Mouse (Mus musculus): ENCODE data around the gene Togaram2. TPM values are rescaled to one million over a fixed set of nuclear protein-coding genes. Genes with fewer than 3 reads are reported as not detected.

Gene Togaram2
- total RNA-seq, 4 experiments from 2014 or later, result 5.4 to 6.7 (median 5.6) TPM

DNA sequence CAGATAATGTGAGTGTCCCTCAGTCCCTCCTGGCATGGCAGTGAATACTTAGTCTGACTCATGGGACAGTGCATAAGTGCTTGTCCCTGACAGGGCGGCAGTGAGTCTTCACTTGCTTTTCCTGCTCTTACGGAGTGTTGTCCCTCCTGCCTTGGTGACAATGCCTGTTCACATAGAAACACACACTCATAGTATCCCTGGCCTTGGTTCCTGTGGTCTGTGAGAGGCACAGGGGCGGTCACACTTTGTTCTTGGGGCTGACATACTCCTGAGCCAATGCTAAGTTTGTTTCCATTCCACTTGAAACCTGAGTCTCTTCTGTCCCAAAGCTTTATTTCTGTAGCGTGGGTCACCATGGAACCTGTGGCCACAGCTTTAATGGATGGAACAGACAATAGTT, 9.3 kb downstream of the Togaram2 start:
- DNase-seq (ENCODE audit: low spot score), result no peak

DNA sequence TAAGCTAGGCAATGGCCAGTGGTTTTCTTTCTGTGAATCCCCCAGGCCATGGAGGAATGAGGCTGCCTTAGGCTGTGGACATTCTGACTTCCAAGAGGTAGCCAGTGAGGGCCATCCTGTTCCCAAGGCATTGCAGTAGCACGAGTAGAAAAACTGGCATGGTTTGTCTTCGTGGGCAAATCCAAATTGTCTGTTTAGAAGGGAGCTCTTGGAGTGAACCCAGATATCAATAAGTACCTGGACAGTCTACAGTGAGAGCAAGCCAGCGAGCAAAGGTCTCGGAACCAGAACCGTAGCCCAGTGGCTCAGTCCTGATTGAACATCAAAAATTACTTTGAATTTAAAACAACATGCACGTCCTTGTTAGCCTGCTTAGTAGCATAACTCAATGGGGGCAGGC, 10.2 kb downstream of the Togaram2 start:
- DNase-seq (ENCODE audit: low spot score), result no peak

GRCm38 (mm10) chr17:71684103-71684608, 11.1 kb downstream of the Togaram2 start:
- no peak for DNase-seq (ENCODE audit: low spot score)

DNA sequence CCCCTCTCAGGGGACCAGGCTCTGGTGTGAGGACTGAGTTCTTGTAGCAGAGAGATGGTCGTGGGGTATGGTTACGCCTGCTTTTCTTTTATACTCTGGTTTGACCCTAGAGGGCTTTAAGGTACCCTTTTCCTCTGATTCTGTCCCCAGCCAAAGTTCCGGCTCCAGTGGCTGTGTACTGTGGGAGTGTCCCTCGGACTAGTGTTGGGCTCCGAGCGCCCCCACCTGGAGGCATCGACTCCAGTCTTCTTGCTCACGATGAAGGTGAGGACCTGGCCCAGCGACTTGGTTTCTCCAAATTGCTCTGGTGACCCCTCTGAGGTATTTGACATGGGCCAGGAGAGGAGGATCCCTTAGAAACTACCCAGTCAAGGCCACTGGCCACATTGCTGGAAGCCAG, 14.4 kb downstream of the Togaram2 start:
- no peak for DNase-seq (ENCODE audit: low spot score)

DNA sequence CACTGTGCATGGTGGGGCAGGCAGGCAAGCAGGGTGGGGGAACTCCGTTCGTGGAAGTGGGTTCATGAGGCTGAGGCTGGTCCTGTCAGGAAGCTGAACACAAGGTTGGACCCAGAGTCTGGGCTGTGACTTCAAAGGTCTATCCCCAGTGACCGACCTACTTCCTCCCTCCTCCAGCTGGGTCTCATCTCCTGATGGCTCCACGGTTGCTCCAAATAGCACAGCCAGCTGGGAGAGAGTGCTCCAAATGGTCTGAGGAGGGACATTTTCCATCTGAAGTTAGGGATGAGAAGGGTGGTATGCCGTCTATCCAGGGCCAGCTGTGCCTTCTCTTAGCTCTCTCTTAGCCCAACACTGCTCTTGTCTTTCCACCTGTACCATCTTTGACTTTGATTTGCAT, 16.8 kb downstream of the Togaram2 start:
- peak; percentile 35 for DNase-seq (ENCODE audit: low spot score)

DNA sequence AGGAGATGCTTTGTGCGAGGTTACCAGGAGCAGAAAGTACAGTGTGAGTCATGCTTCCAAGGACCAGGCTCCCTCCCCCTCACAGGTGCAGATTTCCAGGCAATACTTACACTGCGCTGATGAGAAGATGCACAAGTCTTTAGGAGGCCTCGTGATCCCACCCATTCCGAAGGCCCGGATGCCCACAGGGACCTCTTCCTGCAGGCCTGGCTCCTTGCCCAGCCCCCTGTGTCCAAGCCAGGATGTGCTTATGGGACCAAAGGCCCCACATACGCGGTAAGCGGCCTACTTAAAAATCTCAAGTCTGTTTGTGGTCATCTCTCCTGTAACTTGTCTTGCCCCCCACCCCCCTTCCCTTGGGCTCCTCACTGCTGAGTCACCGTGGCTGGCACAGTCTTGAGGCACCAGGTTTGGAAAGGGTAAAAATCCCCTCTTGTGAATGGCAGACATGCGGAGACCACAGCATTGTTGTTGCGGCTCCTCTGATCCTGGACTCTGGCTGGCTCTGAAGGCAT, 18.4 kb downstream of the Togaram2 start:
- no peak for DNase-seq (ENCODE audit: low spot score)

DNA sequence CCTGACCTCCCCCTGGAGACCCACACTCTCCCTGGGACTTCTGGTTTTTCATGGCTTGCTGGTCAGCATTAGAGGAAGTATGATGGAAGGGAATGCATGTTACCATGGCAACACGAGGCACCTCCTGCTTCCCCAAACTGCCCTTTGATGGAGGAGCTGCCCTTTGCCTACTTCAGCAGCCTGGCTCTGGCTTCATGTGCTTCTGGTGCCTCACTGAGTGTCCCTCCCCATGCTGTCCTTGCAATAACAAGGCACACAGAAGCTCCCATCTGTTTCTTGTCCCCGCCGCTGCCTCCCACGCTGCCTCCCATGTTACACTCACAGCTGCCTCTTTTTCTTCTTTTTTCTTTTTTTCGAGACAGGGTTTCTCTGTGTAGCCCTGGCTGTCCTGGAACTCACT, 20.3 kb downstream of the Togaram2 start:
- DNase-seq (ENCODE audit: low spot score), result no peak

GRCm38 (mm10) chr17:71693780-71694179, 20.7 kb downstream of the Togaram2 start:
- no peak for DNase-seq (ENCODE audit: low spot score)

DNA sequence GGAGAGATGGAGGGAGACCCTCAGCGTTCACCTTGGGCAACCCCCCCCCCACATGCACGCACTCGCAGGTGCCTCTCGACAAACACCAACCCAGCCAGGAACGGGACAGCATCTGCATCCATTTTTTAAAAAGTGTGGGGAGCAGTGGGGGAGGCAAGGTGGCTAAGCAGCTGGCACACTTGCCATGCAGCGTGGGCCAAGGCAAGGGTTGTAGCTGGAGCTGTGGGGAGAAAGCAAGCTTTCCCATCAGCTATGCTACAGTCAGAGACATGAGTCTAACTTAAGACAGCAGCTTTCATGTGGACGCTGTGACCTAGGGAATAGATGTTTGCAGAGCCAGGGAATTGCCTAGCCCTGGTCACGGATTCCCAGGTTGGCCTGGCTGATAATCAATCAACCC, 22.1 kb downstream of the Togaram2 start:
- DNase-seq (ENCODE audit: low spot score), result no peak

- peak; percentile 30 for DNase-seq (ENCODE audit: low spot score)
Observed at GRCm38 (mm10) chr17:71695716-71696315, 22.8 kb downstream of the Togaram2 start.

- peak; percentile 42 for DNase-seq (ENCODE audit: low spot score)
Observed at GRCm38 (mm10) chr17:71696396-71696795, 23.3 kb downstream of the Togaram2 start.

DNA sequence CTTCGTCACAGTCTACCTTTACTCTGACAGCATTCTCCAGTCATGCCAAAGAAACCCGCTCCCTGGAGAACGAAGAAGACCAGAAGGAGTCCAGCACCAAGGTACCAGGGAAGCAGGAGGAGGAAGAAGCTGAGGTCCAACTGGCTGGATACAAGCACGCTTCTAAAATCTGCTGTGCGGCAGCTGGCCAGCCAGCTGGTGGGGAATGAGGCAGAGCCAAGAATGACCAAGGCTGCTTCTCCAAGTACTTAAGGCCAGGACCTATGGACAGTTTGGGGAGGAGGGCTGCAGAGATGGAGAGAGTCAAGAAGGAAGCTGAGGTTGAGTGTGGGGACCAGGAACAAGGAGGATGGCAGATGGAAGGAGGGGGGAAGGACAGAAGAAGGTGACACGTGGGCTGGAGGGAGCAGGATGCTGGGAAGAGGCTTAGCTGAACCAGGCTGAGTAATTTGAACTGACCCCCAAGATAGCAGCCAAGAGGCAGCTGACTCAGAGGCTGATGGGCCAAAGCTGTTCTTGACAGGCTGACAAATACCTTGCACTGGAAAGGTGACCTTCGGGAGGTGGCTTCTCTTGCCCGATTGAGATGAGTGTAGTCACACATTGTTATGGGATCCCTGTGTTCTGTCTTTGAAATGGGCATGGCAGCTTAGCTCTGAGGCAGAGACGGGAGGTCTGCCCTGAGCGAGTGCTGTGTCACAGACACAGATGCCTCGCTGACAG, 25.0 kb downstream of the Togaram2 start:
- peak; percentile 67 for DNase-seq (ENCODE audit: low spot score)

- DNase-seq (ENCODE audit: low spot score), result no peak
Observed at GRCm38 (mm10) chr17:71698619-71698956, 25.5 kb downstream of the Togaram2 start.

GRCm38 (mm10) chr17:71705113-71705512, 32.1 kb downstream of the Togaram2 start:
- DNase-seq (ENCODE audit: low spot score), result no peak

DNA sequence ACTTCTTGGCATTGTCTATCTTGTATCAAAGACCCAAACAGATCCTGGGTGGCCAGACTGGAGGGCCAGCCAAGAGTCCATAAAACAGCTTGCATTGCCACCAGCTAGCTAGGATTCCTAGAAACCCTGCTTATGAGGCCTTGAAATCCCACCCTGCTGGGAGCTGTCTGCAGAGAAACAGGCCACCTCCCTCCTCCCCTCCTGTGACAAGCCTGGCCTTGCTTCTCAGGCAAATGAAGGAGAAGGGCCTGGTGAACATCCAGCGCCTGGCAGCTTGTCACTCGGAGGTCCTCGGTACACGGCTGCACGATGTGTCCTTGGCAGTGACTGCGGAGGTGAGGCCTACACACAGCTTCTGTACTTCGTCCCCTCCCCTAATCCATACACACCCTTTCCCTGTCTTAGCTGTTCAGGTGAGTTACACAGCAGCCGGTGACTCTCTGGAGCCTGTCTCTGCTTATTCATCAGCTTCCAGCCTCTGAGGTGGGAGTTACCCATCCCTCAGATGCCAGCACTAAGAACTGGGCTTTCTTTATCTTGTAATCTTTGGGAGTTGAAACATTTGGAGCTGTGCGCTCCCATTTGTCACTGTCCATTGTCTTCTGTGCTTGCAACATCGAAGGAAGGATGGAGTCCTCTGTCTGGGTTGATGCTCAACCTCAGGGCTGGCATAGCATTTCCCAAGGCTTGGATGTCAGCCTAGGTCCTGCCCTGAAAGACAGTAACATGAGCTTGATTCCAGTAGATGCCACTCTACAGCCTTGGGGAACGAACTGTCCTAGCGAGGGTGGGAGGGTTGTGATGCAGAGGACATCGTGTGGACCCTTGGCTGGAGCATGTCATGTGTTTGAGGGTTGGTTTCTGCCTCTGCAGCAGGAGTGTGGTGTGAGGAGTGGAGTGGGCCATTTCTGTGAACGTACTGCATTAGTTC, 32.8 kb downstream of the Togaram2 start:
- peak; percentile 45 for DNase-seq (ENCODE audit: low spot score)

GRCm38 (mm10) chr17:71707715-71708114, 34.7 kb downstream of the Togaram2 start:
- DNase-seq (ENCODE audit: low spot score), result no peak

DNA sequence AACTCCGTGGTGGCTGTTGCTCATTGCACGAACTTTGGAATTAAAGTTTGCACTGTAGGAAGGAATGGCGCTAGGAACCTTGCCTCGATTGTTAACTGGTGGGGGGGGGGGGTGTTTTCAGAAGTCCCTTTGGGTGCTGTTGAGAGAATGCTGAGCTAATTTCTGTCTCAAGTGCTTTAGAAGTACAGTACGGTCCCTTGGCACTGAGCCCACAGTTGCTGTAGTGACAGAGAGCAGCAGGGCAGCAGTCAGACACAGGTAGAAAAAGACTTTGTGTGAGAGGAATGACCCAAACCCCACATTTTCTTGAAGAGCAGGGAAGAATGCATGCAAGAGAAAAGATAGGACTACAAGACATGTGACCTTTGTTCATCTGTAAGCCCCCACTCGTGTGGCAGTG, 39.2 kb downstream of the Togaram2 start:
- peak; percentile 47 for DNase-seq (ENCODE audit: low spot score)

DNA sequence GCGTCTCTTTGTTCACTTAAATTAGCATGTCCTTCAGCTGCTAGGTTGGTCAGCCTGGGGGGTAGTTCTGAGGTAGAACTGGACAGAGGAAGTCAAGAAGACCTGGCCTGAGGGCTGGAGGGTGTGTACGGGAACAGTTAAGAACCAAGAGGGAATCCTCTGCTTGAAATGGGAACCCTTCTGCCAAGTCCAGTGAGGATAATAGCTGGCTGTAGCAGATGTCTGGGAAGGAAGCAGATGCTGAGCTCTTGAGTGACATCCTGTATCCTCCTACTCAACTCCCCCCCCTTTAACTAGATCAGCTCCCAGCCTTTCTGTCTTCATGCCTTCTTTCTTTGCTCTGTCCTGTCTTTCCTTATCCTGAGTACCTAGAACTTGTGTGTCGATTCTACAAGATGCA, 42.0 kb downstream of the Togaram2 start:
- no peak for DNase-seq (ENCODE audit: low spot score)

DNA sequence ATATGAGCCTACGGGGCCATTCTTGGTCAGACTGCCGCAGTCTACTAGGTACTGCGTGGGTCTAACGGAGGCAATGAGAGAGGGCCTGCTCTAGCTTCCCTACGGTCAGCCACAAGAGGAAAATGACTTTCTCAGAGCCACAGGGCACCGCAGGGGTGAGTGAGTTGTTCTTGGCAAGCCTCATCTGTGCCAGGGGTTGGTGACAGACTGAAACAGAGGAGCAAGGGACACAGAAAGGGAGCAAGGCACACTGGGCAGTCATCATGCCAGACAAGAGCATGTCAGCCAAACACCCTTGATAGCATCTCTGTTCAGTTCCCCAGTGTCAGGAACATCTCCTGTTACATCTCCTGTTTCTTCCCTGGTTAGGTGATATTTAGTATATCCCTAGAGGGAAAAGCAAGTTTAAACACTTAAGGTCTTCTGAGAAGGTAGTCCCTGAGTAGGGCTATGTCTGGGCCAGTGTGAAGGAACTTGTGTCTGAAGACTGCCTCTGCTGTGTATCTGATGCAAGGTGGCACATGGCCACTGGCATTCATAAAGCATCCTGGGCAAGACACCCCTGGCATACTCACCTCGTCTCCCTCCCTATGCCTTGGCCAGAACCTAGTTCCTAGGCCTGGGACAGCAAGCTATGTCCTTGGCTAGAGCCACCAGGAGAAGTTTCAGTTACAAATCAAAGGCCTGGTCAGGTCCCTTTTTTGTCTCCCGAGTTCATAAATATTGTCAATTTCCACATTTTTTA, 45.0 kb downstream of the Togaram2 start:
- no peak for DNase-seq (ENCODE audit: low spot score)

DNA sequence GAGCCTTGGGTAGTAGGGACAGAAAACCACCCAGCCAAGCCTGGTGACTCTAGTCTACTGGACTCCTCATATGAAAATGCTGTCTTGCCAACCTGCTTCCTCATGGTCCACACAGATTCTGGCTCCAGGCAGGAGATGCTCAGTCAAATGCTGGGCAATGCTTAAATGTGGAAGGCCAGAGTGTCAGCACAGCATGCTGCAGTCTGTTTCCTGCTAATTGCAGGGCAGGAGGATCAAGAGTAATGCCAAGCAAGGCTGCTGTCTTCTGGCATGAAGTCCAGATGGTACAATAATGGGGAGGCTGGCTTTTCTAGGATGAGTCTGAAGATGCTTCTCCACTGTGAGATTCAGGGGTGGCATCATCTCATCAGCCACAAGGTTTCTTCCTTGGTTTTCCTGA, 47.4 kb downstream of the Togaram2 start:
- no peak for DNase-seq (ENCODE audit: low spot score)

- DNase-seq (ENCODE audit: low spot score), result peak; percentile 38
Observed at GRCm38 (mm10) chr17:71721019-71721418, 48.0 kb downstream of the Togaram2 start.
